Mouse (Mus musculus) T-helper 2 cell (primary cell): ENCODE data around the gene Slc28a1.

Experiments
- in situ Hi-C: fragments of 300-600 bp; cut with MboI, MseI; formaldehyde crosslinking; loops from one replicate; pipeline ENCODE4 v1.15.1; 2025; ENCODE audit warnings: high pct_unique_total_duplicates

The Slc28a1 gene

GRCm38 (mm10) chr7:81114555-81114954 is at the start of gene Slc28a1:
Slc28a1 (plus strand) TSS chr7:81114799.
- in situ Hi-C loops: no loop called here

- in situ Hi-C loops: no loop called here
These were observed 47.9 kb upstream of the Slc28a1 start for GRCm38 (mm10) chr7:81066714-81067113.

GRCm38 (mm10) chr7:81072463-81072862 is 42.1 kb upstream of the Slc28a1 start:
- in situ Hi-C loops: no loop called here

GRCm38 (mm10) chr7:81073273-81073672 is 41.3 kb upstream of the Slc28a1 start:
- in situ Hi-C loops: no loop called here

- in situ Hi-C loops: no loop called here
These were observed 40.1 kb upstream of the Slc28a1 start for GRCm38 (mm10) chr7:81074546-81074945.

GRCm38 (mm10) chr7:81075299-81075698 is 39.3 kb upstream of the Slc28a1 start:
- in situ Hi-C loops: no loop called here

GRCm38 (mm10) chr7:81075732-81076131 is 38.9 kb upstream of the Slc28a1 start:
- in situ Hi-C loops: no loop called here

GRCm38 (mm10) chr7:81077009-81077408 is 37.6 kb upstream of the Slc28a1 start:
- in situ Hi-C loops: no loop called here

- in situ Hi-C loops: no loop called here
These were observed 35.9 kb upstream of the Slc28a1 start for GRCm38 (mm10) chr7:81078740-81079139.

GRCm38 (mm10) chr7:81093420-81093965 is 21.1 kb upstream of the Slc28a1 start:
- in situ Hi-C loops: loop anchor here (10.0 kb wide), 1 partner anchor 1479 kb away; the partner anchor contains the start of gene Rhcg

GRCm38 (mm10) chr7:81094104-81094757 is 20.4 kb upstream of the Slc28a1 start:
- in situ Hi-C loops: loop anchor here (10.0 kb wide), 1 partner anchor 1479 kb away; the partner anchor contains the start of gene Rhcg

- in situ Hi-C loops: no loop called here
These were observed 14.3 kb upstream of the Slc28a1 start for GRCm38 (mm10) chr7:81100341-81100740.

GRCm38 (mm10) chr7:81102854-81103253 is 11.7 kb upstream of the Slc28a1 start:
- in situ Hi-C loops: no loop called here

GRCm38 (mm10) chr7:81105525-81105924 is 9.1 kb upstream of the Slc28a1 start:
- in situ Hi-C loops: no loop called here

- in situ Hi-C loops: no loop called here
These were observed 6.4 kb upstream of the Slc28a1 start for GRCm38 (mm10) chr7:81108226-81108625.

- in situ Hi-C loops: no loop called here
These were observed 4.6 kb upstream of the Slc28a1 start for GRCm38 (mm10) chr7:81109717-81110651.

- in situ Hi-C loops: no loop called here
These were observed 3.8 kb upstream of the Slc28a1 start for GRCm38 (mm10) chr7:81110791-81111190.

- in situ Hi-C loops: no loop called here
These were observed 2.9 kb upstream of the Slc28a1 start for GRCm38 (mm10) chr7:81111729-81112128.

GRCm38 (mm10) chr7:81112686-81113360 is 1.8 kb upstream of the Slc28a1 start:
- in situ Hi-C loops: no loop called here

GRCm38 (mm10) chr7:81121099-81121498 is 6.5 kb downstream of the Slc28a1 start:
- in situ Hi-C loops: no loop called here

GRCm38 (mm10) chr7:81122808-81123207 is 8.2 kb downstream of the Slc28a1 start:
- in situ Hi-C loops: no loop called here

- in situ Hi-C loops: no loop called here
These were observed 9.0 kb downstream of the Slc28a1 start for GRCm38 (mm10) chr7:81123553-81123952.
